In the genomic region with DNA sequence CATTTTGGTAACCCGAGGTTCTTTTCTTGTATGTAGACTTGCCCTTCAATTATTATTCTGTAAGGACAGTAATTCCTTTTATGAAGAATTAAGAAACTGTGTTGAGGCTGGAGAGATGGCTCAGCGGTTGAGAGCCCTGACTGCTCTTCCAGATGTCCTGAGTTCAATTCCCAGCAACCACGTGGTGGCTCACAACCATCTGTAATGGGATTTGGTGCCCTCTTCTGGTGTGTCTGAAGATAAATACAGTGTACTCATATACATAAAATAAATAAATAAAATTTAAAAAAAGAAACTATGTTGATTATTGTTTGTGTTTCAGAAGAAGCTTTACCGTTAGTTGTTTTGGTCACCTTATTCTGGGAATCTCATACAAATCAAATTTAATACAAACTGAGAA, we compare ENCODE assay signal across 1 mouse cellular context.
TF ChIP-seq lines count a peak whose summit lies in the region.

No protein-coding gene starts in this region.

TF ChIP-seq in MEL, 35 proteins besides CTCF, POLR2A, EP300 and RAD21:
- peak; percentile 1; the same call in 1 of the 2 replicates for TF ChIP-seq SMC3 (IDR thresholded peaks at IDR 0.05; ENCODE audit: low read depth, low read length)
- 0 out of 2 replicates have a peak, but pooled peaks have one; percentile 57 for TF ChIP-seq MAX (IDR thresholded peaks at IDR 0.05; ENCODE audit: low read length)
- peak; percentile 56 for TF ChIP-seq SIN3A (IDR thresholded peaks at IDR 0.05; ENCODE audit: low read length)
- peak; percentile 60; the same call in 1 of the 2 replicates for TF ChIP-seq MXI1 (IDR thresholded peaks at IDR 0.05; ENCODE audit: low read depth, low read length)
- TF ChIP-seq USF1 (IDR thresholded peaks at IDR 0.05; ENCODE audit: low read depth, low read length): peak; percentile 67
- TF ChIP-seq MYC (IDR thresholded peaks at IDR 0.05; ENCODE audit: low read depth, low read length): peak; percentile 93; the same call in 1 of the 2 replicates
TF ChIP-seq in MEL: peak in this region for 6; not testable (repeated sequence) for 29.
